Mouse (Mus musculus) liver, embryonic 16.5 days (tissue): Measurements from ENCODE around the gene Ssu72. TPM values are rescaled to one million over a fixed set of nuclear protein-coding genes. Genes with fewer than 3 reads are reported as not detected.
"Not testable (repeated sequence)": the region's sequence is repeated elsewhere in the genome, so short reads cannot be mapped to it uniquely, and the experiment has no call there.

Experiments used
- ATAC-seq: fragments of 200-750 bp; cut with Nextera tagmentation; 2 replicates; pipeline ENCODE4 v1.8.0; 2017; ENCODE audit warnings: low read depth, mild to moderate bottlenecking, moderate number of reproducible peaks, moderate library complexity
- H3K27ac ChIP-seq: fragments of 300-500 bp; sonication (generic); 2 replicates; pipeline ENCODE4 v1.5.1; 2014; ENCODE audit warnings: mild to moderate bottlenecking, low read length
- H3K27me3 ChIP-seq: fragments of 300-500 bp; sonication (generic); 2 replicates; pipeline ENCODE4 v1.6.1; 2014; ENCODE audit warnings: low read depth, low read length, mixed read lengths; ENCODE audit not compliant: control insufficient read depth, insufficient read depth
- H3K36me3 ChIP-seq: fragments of 300-500 bp; sonication (generic); 2 replicates; pipeline ENCODE4 v1.6.1; 2014; ENCODE audit warnings: mild to moderate bottlenecking; ENCODE audit not compliant: control insufficient read depth, insufficient read depth
- H3K4me1 ChIP-seq: fragments of 300-500 bp; sonication (generic); 2 replicates; pipeline ENCODE4 v1.6.1; 2014; ENCODE audit warnings: low read depth, low read length, mixed read lengths; ENCODE audit not compliant: control insufficient read depth
- H3K4me2 ChIP-seq: fragments of 300-500 bp; sonication (generic); 2 replicates; pipeline ENCODE4 v1.6.1; 2014; ENCODE audit warnings: low read depth, low read length, mixed read lengths
- H3K4me3 ChIP-seq: fragments of 300-500 bp; sonication (generic); 2 replicates; pipeline ENCODE4 v1.5.1; 2014; ENCODE audit warnings: low read depth, mild to moderate bottlenecking, low read length
- H3K9ac ChIP-seq: fragments of 300-500 bp; sonication (generic); 2 replicates; pipeline ENCODE4 v1.6.1; 2014; ENCODE audit warnings: low read depth, low read length
- H3K9me3 ChIP-seq: fragments of 300-500 bp; sonication (generic); replicated peaks from 2 replicates; pipeline ENCODE4 v1.6.1; 2016; ENCODE audit warnings: low read length; ENCODE audit not compliant: control insufficient read depth
- WGBS: fragments of 180-500 bp; shearing (Covaris S2); extraction: QIAGEN DNeasy Blood & Tissue Kit; methylation state at CpG from one replicate; pipeline ENCODE4 v1.1.7; 2014; ENCODE audit not compliant: insufficient replicate concordance; 5-methylcytosine and 5-hydroxymethylcytosine counted together
- polyA plus RNA-seq: library from polyadenylated mRNA; unstranded; fragments of >200 nt; fragmentation: Nextera tagmentation; extraction: Ambion mirVana; gene quantifications from 2 replicates; pipeline ENCODE4 v1.2.1, GENCODE M21; 2015

The Ssu72 gene
- polyA plus RNA-seq, 1 experiment from 2014 or later, result 44.5 TPM

DNA sequence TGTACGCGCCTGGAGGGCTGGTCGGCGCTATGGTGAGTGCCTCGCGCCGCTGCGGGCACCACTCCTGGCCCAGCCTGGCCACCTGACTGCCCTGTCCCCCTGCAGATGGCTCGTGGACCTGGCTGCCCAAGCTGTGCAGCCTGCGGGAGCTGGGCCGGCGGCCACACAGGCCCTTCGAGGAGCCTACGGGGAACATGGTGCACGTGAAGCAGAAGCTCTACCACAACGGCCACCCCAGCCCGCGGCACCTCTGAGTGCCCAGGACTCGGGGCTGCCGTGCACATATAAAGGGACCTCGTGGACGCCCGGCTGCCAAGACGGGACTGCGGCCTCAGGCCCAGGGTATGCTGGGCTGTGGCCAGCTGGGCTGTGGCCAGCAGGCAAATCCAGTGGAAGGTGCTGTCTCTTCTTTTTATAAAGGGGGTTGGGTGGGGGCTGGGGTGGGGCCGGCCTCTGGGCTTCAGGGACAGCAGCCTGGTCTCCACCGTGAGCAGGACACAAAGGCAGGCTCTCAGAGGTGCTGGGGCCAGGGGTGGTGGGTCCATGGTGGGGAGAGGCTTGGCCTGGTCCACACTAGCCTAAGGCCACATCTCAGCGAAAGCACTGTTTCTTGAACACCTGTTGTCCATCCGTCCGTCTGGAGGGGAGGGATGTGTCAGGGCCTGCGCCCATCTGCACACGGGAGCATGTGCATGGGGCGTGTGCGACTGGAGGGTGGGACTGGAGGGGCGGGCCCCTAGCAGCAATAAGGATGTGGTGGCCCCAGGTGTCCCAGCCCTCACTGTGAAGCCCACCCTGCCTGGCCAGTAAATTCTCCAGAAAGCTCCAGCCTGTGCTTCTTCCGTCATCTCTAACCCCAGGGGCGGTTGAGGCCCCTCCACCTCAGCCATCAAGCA, 35.4 kb downstream of the Ssu72 start:
- Histone ChIP-seq H3K9ac (no peak overlapping the region), H3K4me2 (no peak overlapping the region), H3K27me3 (0 out of 2 replicates have a peak, but pooled peaks cover 2% of the 10 kb centered on the region), H3K4me3 (no peak overlapping the region), H3K27ac (no peak overlapping the region), H3K9me3 (no peaks in the 10 kb centered on the region), H3K36me3 (peaks cover 6% of the 10 kb centered on the region), H3K4me1 (peaks cover 8% of the 10 kb centered on the region; the same call in 1 of the 2 replicates)
- ATAC-seq, result no peak
- WGBS, result 80% methylated on average over 37 of the region's 37 CpGs

DNA sequence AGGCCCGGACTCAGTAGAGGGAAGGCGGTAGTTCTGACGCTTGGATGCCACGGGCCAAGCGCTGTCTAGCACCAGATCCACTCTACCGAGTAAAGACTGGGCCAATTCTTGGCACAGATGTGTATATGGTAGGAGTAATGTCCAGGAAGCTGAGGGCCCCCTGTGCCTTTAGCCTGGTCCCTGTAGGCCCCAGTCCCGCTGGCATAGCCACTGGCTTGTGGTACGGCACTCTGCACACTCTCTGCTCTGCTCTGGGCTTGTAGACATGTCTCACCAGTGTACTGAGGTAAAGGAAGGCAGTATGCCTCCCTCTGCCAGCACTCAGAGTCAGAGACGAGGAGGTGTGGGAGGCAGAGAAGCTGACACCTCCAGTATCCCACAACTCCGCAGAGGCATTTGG, 36.1 kb downstream of the Ssu72 start:
- not testable (repeated sequence) for H3K9me3 ChIP-seq, H3K9ac ChIP-seq, H3K36me3 ChIP-seq, H3K4me3 ChIP-seq, H3K27ac ChIP-seq, H3K4me2 ChIP-seq, H3K4me1 ChIP-seq, ATAC-seq, H3K27me3 ChIP-seq
- WGBS, result 77% methylated on average over 10 of the region's 10 CpGs

DNA sequence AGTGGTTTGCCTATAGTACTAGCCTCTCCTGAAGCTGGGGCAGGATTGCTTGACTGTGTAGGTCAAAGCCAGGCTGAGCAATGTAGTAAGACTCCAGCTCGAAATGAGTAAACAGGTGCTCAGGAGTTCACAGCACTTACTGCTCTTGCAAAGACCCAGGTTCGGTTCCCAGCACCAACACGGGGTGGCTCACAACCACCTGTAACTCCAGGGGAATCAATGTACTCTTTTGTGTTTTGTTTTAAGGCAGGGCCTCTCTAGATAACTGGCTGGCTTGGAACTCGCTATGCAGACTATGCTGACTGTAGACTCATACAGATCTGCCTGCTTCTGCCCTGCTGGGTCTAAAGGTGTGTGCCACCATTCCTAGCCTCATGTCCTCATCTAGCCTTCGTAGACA, 38.1 kb downstream of the Ssu72 start:
- Histone ChIP-seq H3K36me3 (peaks cover 13% of the 10 kb centered on the region), H3K9ac (no peak overlapping the region), H3K4me2 (no peak overlapping the region), H3K27me3 (no peaks in the 10 kb centered on the region), H3K4me1 (no peaks in the 10 kb centered on the region), H3K4me3 (no peak overlapping the region), H3K27ac (no peak overlapping the region), H3K9me3 (no peaks in the 10 kb centered on the region)
- ATAC-seq, result no peak
- 72% methylated on average over 5 of the region's 5 CpGs for WGBS

DNA sequence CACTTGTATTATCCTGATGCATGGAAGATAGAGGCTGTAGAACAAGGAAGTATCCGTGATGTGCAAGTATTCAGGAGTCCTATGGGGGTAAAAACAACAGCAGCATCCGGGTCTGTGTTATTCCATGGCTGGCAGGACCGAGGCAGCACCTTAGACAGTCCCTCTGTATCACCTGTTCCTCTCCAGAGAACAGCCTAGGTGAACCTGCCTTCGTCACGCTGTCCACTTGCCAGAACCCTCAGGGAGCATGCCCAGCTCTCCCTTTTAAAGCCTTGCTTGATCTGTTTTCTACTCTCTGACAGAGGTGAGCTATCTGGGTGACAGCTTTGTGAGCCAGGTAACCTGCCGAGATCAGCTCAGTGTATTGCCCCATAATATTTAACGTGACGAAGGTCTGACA, 39.9 kb downstream of the Ssu72 start:
- H3K4me2 ChIP-seq, result no peak overlapping the region
- H3K9ac ChIP-seq, result no peak overlapping the region
- WGBS, result 78% methylated on average over 8 of the region's 8 CpGs
- H3K27me3 ChIP-seq, result no peaks in the 10 kb centered on the region
- no peaks in the 10 kb centered on the region for H3K4me1 ChIP-seq
- H3K4me3 ChIP-seq, result no peak overlapping the region
- H3K27ac ChIP-seq, result no peak overlapping the region
- H3K36me3 ChIP-seq, result peaks cover 25% of the 10 kb centered on the region
- no peaks in the 10 kb centered on the region for H3K9me3 ChIP-seq
- no peak for ATAC-seq

DNA sequence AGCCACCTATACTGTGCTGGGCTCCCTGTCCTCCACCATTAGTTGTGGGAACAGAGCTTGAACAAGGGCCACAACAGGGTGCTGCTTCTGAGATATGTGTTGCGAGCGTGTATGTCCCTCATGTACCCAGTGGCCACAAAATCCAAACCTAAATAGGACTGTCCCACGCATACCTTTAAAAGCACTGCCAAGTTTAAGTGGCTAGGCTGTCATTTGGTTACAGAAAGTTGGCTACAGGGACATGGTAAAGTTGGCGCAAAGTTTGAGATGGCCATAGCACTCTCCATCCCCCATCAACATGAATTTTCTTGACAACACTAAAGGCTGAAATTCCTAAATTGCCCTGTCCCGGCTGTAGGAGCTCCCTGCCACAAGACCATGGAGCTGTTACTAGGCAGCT, 40.5 kb downstream of the Ssu72 start:
- no peaks in the 10 kb centered on the region for H3K4me1 ChIP-seq
- WGBS, result 77% methylated on average over 5 of the region's 5 CpGs
- no peak overlapping the region for H3K4me3 ChIP-seq
- ATAC-seq, result no peak
- H3K36me3 ChIP-seq, result peaks cover 28% of the 10 kb centered on the region
- H3K9ac ChIP-seq, result no peak overlapping the region
- no peaks in the 10 kb centered on the region for H3K9me3 ChIP-seq
- no peak overlapping the region for H3K4me2 ChIP-seq
- H3K27ac ChIP-seq, result no peak overlapping the region
- no peaks in the 10 kb centered on the region for H3K27me3 ChIP-seq

DNA sequence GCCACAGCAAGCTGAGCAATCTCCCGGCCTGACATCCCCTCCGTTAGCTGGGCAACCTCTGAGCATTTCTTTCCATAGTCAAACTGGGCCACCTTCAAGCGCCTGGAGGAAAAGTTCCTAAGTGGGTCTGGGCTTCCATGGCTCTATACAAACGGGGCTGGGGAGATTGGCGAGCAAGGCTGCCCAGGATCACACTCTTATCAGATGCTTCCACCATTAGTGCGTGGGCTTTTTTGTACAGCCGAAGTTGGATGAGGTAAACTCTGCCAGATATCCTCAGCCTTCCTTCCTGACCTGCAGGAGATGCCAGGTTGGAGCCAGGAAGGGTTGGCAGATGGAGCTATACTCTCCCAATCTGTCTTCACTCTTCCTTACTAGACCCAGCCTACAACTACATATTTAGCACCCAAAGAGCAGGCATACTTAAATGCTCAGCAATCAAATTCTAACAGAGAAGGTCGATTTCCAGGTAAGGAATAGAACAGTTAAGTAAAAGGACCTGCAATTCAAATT, 41.5 kb downstream of the Ssu72 start:
- ATAC-seq, result no peak
- H3K27me3 ChIP-seq, result no peaks in the 10 kb centered on the region
- peaks cover 34% of the 10 kb centered on the region for H3K36me3 ChIP-seq
- no peak overlapping the region for H3K4me2 ChIP-seq
- H3K4me1 ChIP-seq, result no peaks in the 10 kb centered on the region
- H3K4me3 ChIP-seq, result no peak overlapping the region
- 77% methylated on average over 8 of the region's 8 CpGs for WGBS
- no peak overlapping the region for H3K27ac ChIP-seq
- H3K9me3 ChIP-seq, result no peaks in the 10 kb centered on the region
- no peak overlapping the region for H3K9ac ChIP-seq

DNA sequence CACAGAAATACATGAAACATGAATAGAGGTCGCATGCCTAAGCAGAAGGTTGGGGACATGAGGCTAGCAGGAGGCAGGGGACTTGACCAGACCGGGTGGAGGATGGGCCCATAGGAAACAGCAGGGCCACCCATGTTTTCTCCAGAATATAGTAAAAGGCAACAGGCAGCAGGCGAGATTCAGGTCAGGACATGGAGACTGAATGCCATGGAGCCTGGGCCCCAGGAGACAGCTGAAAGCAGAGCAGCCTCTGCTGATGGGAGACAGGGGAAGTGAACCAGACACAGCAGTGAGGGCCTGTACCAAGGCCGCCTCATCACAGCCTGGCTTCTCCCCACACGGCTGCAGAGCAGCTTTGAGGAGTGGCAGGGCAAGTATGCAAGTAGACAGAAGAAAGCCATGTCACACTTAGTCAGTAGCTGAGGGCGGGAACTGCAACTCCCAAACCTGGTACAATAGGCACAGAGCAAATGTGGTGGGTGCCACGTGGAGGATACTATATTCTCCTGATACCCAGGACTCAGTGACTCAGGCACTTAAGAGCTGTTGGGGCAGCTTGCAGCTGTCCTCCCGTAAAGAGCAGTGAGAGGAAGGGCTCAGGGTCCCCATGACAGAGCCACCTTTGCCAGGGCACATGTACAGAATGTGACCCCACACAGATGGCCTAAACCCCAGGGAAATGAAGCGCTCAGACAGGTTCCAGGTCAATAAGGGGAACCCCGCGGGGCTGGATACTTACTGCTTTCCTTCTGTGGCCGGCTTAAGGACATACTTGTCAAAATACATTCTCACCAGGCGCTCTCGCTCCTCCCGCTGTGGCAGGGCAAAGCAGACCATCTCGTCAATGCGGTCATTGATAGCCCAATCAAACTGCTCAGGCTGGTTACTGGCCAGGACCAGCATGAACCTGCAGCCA, 42.2 kb downstream of the Ssu72 start:
- no peak overlapping the region for H3K27ac ChIP-seq
- H3K9ac ChIP-seq, result no peak overlapping the region
- H3K4me2 ChIP-seq, result no peak overlapping the region
- peaks cover 35% of the 10 kb centered on the region for H3K36me3 ChIP-seq
- H3K9me3 ChIP-seq, result no peaks in the 10 kb centered on the region
- H3K4me1 ChIP-seq, result no peaks in the 10 kb centered on the region
- no peak overlapping the region for H3K4me3 ChIP-seq
- 75% methylated on average over 17 of the region's 17 CpGs for WGBS
- ATAC-seq, result no peak
- no peaks in the 10 kb centered on the region for H3K27me3 ChIP-seq

DNA sequence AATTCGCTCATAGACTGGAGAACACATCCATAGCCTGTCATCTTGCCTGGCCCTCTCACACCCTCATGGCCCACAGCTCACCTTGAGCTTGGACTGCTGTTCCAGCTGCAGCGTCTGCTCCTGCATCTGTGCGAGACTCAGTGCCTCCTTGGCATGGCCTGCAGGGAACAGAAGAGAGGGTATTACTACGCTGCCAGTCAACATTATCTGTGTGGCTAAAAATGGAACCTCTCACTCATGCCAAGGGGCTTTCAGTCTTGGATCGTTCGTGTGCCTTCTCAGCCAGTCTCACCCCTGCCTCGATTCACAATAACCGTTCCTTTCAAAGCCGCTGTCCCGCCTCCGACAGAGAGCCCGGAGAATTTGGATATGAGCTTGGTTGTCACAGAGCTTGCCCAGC, 52.4 kb downstream of the Ssu72 start:
- no peak for ATAC-seq
- no peak overlapping the region for H3K4me3 ChIP-seq
- 83% methylated on average over 12 of the region's 12 CpGs for WGBS
- no peak overlapping the region for H3K27ac ChIP-seq
- H3K9ac ChIP-seq, result no peak overlapping the region
- H3K4me2 ChIP-seq, result no peak overlapping the region
- H3K36me3 ChIP-seq, result peaks cover 25% of the 10 kb centered on the region
- no peaks in the 10 kb centered on the region for H3K27me3 ChIP-seq
- peaks cover 22% of the 10 kb centered on the region for H3K4me1 ChIP-seq
- no peaks in the 10 kb centered on the region for H3K9me3 ChIP-seq
